Mouse (Mus musculus) right cerebral cortex, postnatal 14 days (tissue): ENCODE data around the gene Dtnb.
A peak's percentile ranks its signal among the peaks of the same experiment; 100 is the strongest.

Source experiments
- DNase-seq: peaks from one replicate; pipeline ENCODE4 v3.0.0; 2022

The Dtnb gene

GRCm38 (mm10) chr12:3810455-3810854 is 238.3 kb downstream of the Dtnb start:
- DNase-seq: no peak

- no peak for DNase-seq
Measured at GRCm38 (mm10) chr12:3811596-3811995, 239.4 kb downstream of the Dtnb start.

- DNase-seq: no peak
Measured at GRCm38 (mm10) chr12:3812251-3812650, 240.1 kb downstream of the Dtnb start.

GRCm38 (mm10) chr12:3813138-3813537 is 241.0 kb downstream of the Dtnb start:
- no peak for DNase-seq

- no peak for DNase-seq
Measured at GRCm38 (mm10) chr12:3815386-3815785, 243.2 kb downstream of the Dtnb start.

- peak; percentile 66 for DNase-seq
Measured at GRCm38 (mm10) chr12:3817033-3817432, 244.9 kb downstream of the Dtnb start.

- no peak for DNase-seq
Measured at GRCm38 (mm10) chr12:3817566-3817965, 245.4 kb downstream of the Dtnb start.

GRCm38 (mm10) chr12:3819899-3820298 is 247.7 kb downstream of the Dtnb start:
- DNase-seq: no peak

- DNase-seq: no peak
Measured at GRCm38 (mm10) chr12:3823408-3823807, 251.2 kb downstream of the Dtnb start.

GRCm38 (mm10) chr12:3824906-3825713 is 252.9 kb downstream of the Dtnb start:
- no peak for DNase-seq

GRCm38 (mm10) chr12:3825714-3826080 is 253.5 kb downstream of the Dtnb start:
- no peak for DNase-seq

- no peak for DNase-seq
Measured at GRCm38 (mm10) chr12:3827771-3828170, 255.6 kb downstream of the Dtnb start.
